Mouse (Mus musculus): ENCODE measurements around the gene Prep.

DNA sequence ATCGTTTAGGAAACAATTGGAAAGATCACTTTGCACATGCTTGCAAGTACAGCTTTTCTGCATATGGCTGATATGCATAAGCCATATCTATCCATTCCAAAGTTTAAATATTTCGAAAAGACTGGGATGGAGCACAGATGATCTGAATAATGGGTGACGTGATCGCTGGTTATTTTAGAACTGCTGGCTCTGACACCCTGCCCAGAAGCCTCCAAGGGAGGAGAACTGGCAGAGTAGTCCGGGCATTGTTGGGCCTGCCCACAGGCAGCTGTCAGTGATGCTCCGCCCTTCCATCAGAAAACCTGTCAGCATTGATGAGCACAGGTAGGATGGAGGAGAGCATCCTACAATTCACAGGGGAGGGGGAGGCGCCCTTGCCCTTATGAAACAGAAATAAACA, 69.8 kb downstream of the Prep start:
- no peak for TF ChIP-seq CTCF (IDR thresholded peaks at IDR 0.05; ENCODE audit: control insufficient read depth, insufficient read depth, insufficient replicate concordance, low read depth, low read length)
- TF ChIP-seq POLR2A (IDR thresholded peaks at IDR 0.05; ENCODE audit: control insufficient read depth, low read depth, low read length) = no peak

All from testis, adult 2 months (tissue).